Mouse (Mus musculus): ENCODE data around the gene Emilin3. TPM values are rescaled to one million over a fixed set of nuclear protein-coding genes. Genes with fewer than 3 reads are reported as not detected.

The Emilin3 gene
- polyA plus RNA-seq, 1 experiment from 2014 or later = 1.5 TPM

- no peaks in the 10 kb centered on the region for H3K36me3 ChIP-seq (ENCODE audit: insufficient read depth, low read length)
- ATAC-seq (replicated peaks; ENCODE audit: low FRiP score, low read depth) (no peak), DNase-seq (ENCODE audit: low spot score) (no peak)
- no peak overlapping the region for H3K4me3 ChIP-seq (replicated peaks; ENCODE audit: low read depth, low read length)
- H3K4me1 ChIP-seq (replicated peaks; ENCODE audit: insufficient read depth, low read length) = peaks cover 11% of the 10 kb centered on the region
- WGBS = 84% methylated on average over 5 of the region's 5 CpGs
- H3K27me3 ChIP-seq (ENCODE audit: insufficient read depth, low read length) = 0 out of 2 replicates have a peak, but pooled peaks cover 18% of the 10 kb centered on the region
- no peak overlapping the region for H3K4me2 ChIP-seq (ENCODE audit: low read length)
- no peak overlapping the region for H3K27ac ChIP-seq
- no peak for TF ChIP-seq CTCF (IDR thresholded peaks at IDR 0.05; ENCODE audit: low read depth)
- no peaks in the 10 kb centered on the region for H3K9me3 ChIP-seq (replicated peaks; ENCODE audit: low read length)
- H3K9ac ChIP-seq (ENCODE audit: low read depth, low read length) = no peak overlapping the region
Observed at GRCm38 (mm10) chr2:160910633-160911032, 1.5 kb downstream of the Emilin3 start.

- Histone ChIP-seq H3K9ac (ENCODE audit: low read depth, low read length) (no peak overlapping the region), H3K4me1 (replicated peaks; ENCODE audit: insufficient read depth, low read length) (peaks cover 11% of the 10 kb centered on the region), H3K4me3 (replicated peaks; ENCODE audit: low read depth, low read length) (no peak overlapping the region), H3K36me3 (ENCODE audit: insufficient read depth, low read length) (no peaks in the 10 kb centered on the region), H3K4me2 (ENCODE audit: low read length) (no peak overlapping the region), H3K9me3 (replicated peaks; ENCODE audit: low read length) (no peaks in the 10 kb centered on the region), H3K27me3 (ENCODE audit: insufficient read depth, low read length) (0 out of 2 replicates have a peak, but pooled peaks cover 18% of the 10 kb centered on the region), H3K27ac (no peak overlapping the region)
- TF ChIP-seq CTCF (IDR thresholded peaks at IDR 0.05; ENCODE audit: low read depth) = no peak
- ATAC-seq (replicated peaks; ENCODE audit: low FRiP score, low read depth) (no peak), DNase-seq (ENCODE audit: low spot score) (no peak)
- 66% methylated on average over 18 of the region's 18 CpGs for WGBS
Observed at GRCm38 (mm10) chr2:160908607-160909006, 3.5 kb downstream of the Emilin3 start.

GRCm38 (mm10) chr2:160906101-160906500 is 6.0 kb downstream of the Emilin3 start:
- Histone ChIP-seq H3K9me3 (replicated peaks; ENCODE audit: low read length) (no peaks in the 10 kb centered on the region), H3K4me1 (replicated peaks; ENCODE audit: insufficient read depth, low read length) (no peaks in the 10 kb centered on the region), H3K27me3 (ENCODE audit: insufficient read depth, low read length) (0 out of 2 replicates have a peak, but pooled peaks cover 2% of the 10 kb centered on the region), H3K4me3 (replicated peaks; ENCODE audit: low read depth, low read length) (no peak overlapping the region), H3K36me3 (ENCODE audit: insufficient read depth, low read length) (no peaks in the 10 kb centered on the region), H3K9ac (ENCODE audit: low read depth, low read length) (no peak overlapping the region), H3K4me2 (ENCODE audit: low read length) (no peak overlapping the region), H3K27ac (no peak overlapping the region)
- ATAC-seq (replicated peaks; ENCODE audit: low FRiP score, low read depth) (no peak), DNase-seq (ENCODE audit: low spot score) (no peak)
- no peak for TF ChIP-seq CTCF (IDR thresholded peaks at IDR 0.05; ENCODE audit: low read depth)
- WGBS = 74% methylated on average over 5 of the region's 5 CpGs

DNA sequence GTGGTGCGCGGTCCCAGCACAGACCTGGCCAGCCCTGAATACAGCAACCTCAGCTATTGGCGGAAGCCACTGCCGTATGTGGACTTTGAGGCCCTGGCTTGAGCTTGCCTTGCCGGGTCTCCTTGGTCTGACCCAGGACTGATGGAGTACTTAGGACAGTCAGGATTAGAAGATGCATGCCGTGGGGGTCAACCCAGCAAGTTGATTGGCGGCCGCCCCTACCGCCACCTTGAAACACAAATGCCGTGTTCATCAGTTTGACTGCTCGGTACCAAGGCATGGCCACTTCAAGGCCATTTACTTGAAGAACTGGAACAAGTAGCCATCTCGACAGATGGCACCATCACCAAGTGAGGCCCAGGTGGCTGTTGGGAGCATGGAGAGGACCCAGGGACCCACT is 6.8 kb downstream of the Emilin3 start:
- no peak overlapping the region for H3K4me2 ChIP-seq (ENCODE audit: low read length)
- H3K36me3 ChIP-seq (ENCODE audit: insufficient read depth, low read length) = no peaks in the 10 kb centered on the region
- TF ChIP-seq CTCF (IDR thresholded peaks at IDR 0.05; ENCODE audit: low read depth) = no peak
- DNase-seq (ENCODE audit: low spot score) = no peak
- H3K9me3 ChIP-seq (replicated peaks; ENCODE audit: low read length) = no peaks in the 10 kb centered on the region
- no peaks in the 10 kb centered on the region for H3K27me3 ChIP-seq (ENCODE audit: insufficient read depth, low read length)
- no peaks in the 10 kb centered on the region for H3K4me1 ChIP-seq (replicated peaks; ENCODE audit: insufficient read depth, low read length)
- H3K4me3 ChIP-seq (replicated peaks; ENCODE audit: low read depth, low read length) = no peak overlapping the region
- no peak overlapping the region for H3K9ac ChIP-seq (ENCODE audit: low read depth, low read length)
- no peak overlapping the region for H3K27ac ChIP-seq
- WGBS = 92% methylated on average over 12 of the region's 12 CpGs
- ATAC-seq (replicated peaks; ENCODE audit: low FRiP score, low read depth) = no peak

DNA sequence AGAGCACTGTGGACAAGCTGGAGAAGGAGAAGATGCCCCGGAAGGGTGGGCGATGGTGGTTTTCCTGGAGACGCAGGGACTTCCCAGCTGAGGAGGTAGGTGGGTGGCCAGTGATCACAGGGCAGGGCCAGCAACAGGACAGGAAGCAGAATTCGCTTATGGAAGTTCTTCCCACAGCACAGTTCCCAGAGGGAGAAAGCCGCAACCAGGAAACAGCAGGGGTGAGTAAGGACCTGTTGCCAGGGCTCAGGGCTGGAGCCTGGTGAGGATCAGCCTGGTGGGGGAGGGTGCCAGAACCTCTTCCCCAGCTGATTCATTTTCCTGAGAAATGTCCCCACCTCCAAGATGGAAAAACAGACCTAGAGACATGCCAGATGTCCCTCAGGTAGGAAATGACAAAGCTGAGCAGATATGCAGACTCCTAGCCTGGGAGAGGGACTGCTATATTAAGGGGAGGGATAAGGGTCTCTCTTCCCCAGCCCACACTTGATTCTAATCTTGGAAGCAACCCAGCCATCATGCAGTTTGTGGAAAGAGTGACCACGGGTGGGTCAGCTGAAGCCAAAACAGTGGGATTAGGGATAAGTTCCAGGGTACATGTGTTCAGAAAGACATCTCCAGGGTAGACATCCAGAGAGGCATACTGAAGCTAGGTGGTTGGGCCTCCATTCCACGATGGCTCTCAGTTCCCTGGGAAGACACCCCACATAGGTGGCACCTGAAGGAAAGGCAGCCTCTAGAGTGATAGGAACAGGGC is 10.3 kb downstream of the Emilin3 start:
- no peak for ATAC-seq (replicated peaks; ENCODE audit: low FRiP score, low read depth)
- 76% methylated on average over 7 of the region's 7 CpGs for WGBS

DNA sequence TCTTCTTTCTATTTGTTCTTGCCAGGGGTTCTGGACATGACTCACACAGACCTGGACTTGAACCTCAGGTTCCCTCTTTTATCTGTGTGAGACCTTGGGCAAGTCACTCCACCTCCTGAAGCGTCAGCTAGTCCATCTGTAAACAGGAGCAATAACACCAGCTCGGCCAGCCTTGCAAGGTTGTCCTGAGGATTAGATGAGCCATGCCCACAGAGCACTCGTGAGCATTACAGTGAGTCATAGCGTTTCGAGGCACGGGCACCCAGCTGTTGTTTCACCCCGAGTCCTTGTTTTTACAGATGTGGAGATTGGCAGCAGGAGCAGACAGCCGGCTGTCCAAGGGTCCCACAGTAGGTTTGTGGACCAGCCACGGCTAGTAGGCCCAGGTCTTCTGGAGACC is 20.4 kb downstream of the Emilin3 start:
- Histone ChIP-seq H3K9ac (ENCODE audit: low read depth, low read length) (no peak overlapping the region), H3K27me3 (ENCODE audit: insufficient read depth, low read length) (no peaks in the 10 kb centered on the region)
- DNase-seq (ENCODE audit: low spot score) = no peak

More for the DNA sequence above, 10.3 kb downstream of the Emilin3 start:
- Histone ChIP-seq H3K4me1 (replicated peaks; ENCODE audit: insufficient read depth, low read length) (no peaks in the 10 kb centered on the region), H3K27ac (no peak overlapping the region), H3K4me2 (ENCODE audit: low read length) (no peak overlapping the region), H3K9me3 (replicated peaks; ENCODE audit: low read length) (no peaks in the 10 kb centered on the region), H3K9ac (ENCODE audit: low read depth, low read length) (no peak overlapping the region), H3K36me3 (ENCODE audit: insufficient read depth, low read length) (no peaks in the 10 kb centered on the region), H3K4me3 (replicated peaks; ENCODE audit: low read depth, low read length) (no peak overlapping the region), H3K27me3 (ENCODE audit: insufficient read depth, low read length) (no peaks in the 10 kb centered on the region)
- no peak for TF ChIP-seq CTCF (IDR thresholded peaks at IDR 0.05; ENCODE audit: low read depth)
- no peak for DNase-seq (ENCODE audit: low spot score)

More for the DNA sequence above, 20.4 kb downstream of the Emilin3 start:
- no peak for ATAC-seq (replicated peaks; ENCODE audit: low FRiP score, low read depth)
- no peak for TF ChIP-seq CTCF (IDR thresholded peaks at IDR 0.05; ENCODE audit: low read depth)
- Histone ChIP-seq H3K4me1 (replicated peaks; ENCODE audit: insufficient read depth, low read length) (no peaks in the 10 kb centered on the region), H3K4me3 (replicated peaks; ENCODE audit: low read depth, low read length) (no peak overlapping the region), H3K36me3 (ENCODE audit: insufficient read depth, low read length) (no peaks in the 10 kb centered on the region), H3K4me2 (ENCODE audit: low read length) (no peak overlapping the region), H3K27ac (no peak overlapping the region), H3K9me3 (replicated peaks; ENCODE audit: low read length) (no peaks in the 10 kb centered on the region)
- 83% methylated on average over 9 of the region's 9 CpGs for WGBS
